Mouse (Mus musculus) MEL (cell line): ENCODE measurements around the gene Mrvi1. TPM values are rescaled to one million over a fixed set of nuclear protein-coding genes. Genes with fewer than 3 reads are reported as not detected.

ENCODE experiments used
- DNase-seq: peaks from one replicate; pipeline ENCODE4 v3.0.0; 2011; ENCODE audit warnings: low read depth, low spot score
- H3K27ac ChIP-seq: 2 replicates; pipeline ENCODE4 v1.5.1; 2012; ENCODE audit warnings: low read depth, mild to moderate bottlenecking, control low read depth, low read length, moderate library complexity; ENCODE audit not compliant: control insufficient read depth
- H3K27me3 ChIP-seq, 2 experiments: fragments of 150-350 bp in 1 of 2; sonication (generic) in 1 of 2; 2 replicates each; pipeline ENCODE4 v1.6.1; 2012; ENCODE audit warnings: low read length in 2 of 2, mild to moderate bottlenecking in 2 of 2, improper control_type of control experiment in 1 of 2, moderate library complexity in 1 of 2; ENCODE audit not compliant: insufficient read depth in 2 of 2, control insufficient read depth in 1 of 2
- H3K36me3 ChIP-seq, 2 experiments: 2 replicates each; pipeline ENCODE4 v1.6.1; 2012 to 2014; ENCODE audit warnings: low read length in 2 of 2, improper control_type of control experiment in 1 of 2, inconsistent platforms in 1 of 2, mild to moderate bottlenecking in 1 of 2; ENCODE audit not compliant: insufficient read depth in 2 of 2, control insufficient read depth in 1 of 2
- H3K4me1 ChIP-seq, 2 experiments: fragments of 150-350 bp in 1 of 2; sonication (generic) in 1 of 2; 2 replicates each; pipeline ENCODE4 v1.6.1; 2012; ENCODE audit warnings: low read length in 2 of 2, improper control_type of control experiment in 1 of 2, mild to moderate bottlenecking in 1 of 2; ENCODE audit not compliant: insufficient read depth in 2 of 2, control insufficient read depth in 1 of 2
- H3K4me3 ChIP-seq, 2 experiments: fragments of 150-350 bp in 1 of 2; sonication (generic) in 1 of 2; 2 replicates each; pipeline ENCODE4 v1.5.1; 2012; ENCODE audit warnings: low read depth in 2 of 2, low read length in 2 of 2, mild to moderate bottlenecking in 2 of 2, moderate library complexity in 2 of 2, control low read depth in 1 of 2, improper control_type of control experiment in 1 of 2; ENCODE audit not compliant: control insufficient read depth in 1 of 2, insufficient read depth in 1 of 2
- H3K79me2 ChIP-seq: 2 replicates; pipeline ENCODE4 v1.6.1; 2012; ENCODE audit warnings: mild to moderate bottlenecking, low read length, moderate library complexity; ENCODE audit not compliant: control insufficient read depth, poor library complexity, insufficient read depth
- H3K9ac ChIP-seq: 2 replicates; pipeline ENCODE4 v1.6.1; 2012; ENCODE audit warnings: low read depth, mild to moderate bottlenecking, control low read depth, low read length, moderate library complexity; ENCODE audit not compliant: control insufficient read depth, poor library complexity, severe bottlenecking
- H3K9me3 ChIP-seq: fragments of 150-350 bp; sonication (generic); replicated peaks from 2 replicates; pipeline ENCODE4 v1.6.1; 2012; ENCODE audit warnings: mild to moderate bottlenecking, low read length, improper control_type of control experiment, moderate library complexity; ENCODE audit not compliant: insufficient read depth
- CHD1 ChIP-seq: IDR thresholded peaks from 2 replicates; pipeline ENCODE4 v1.6.1; 2012; ENCODE audit warnings: low read depth, mild to moderate bottlenecking, inconsistent platforms, low read length, improper control_type of control experiment
- CTCF ChIP-seq, 3 experiments: IDR thresholded peaks in 2 of 3; conservative IDR thresholded peaks in 1 of 3; 2 replicates each; pipeline ENCODE4 v1.5.1; 2011 to 2012; ENCODE audit warnings: low read length in 3 of 3, low read depth in 2 of 3, mild to moderate bottlenecking in 2 of 3, improper control_type of control experiment in 1 of 3, inconsistent platforms in 1 of 3, mixed read lengths in 1 of 3, moderate library complexity in 1 of 3; ENCODE audit not compliant: control insufficient read depth in 1 of 3, insufficient read depth in 1 of 3, poor library complexity in 1 of 3, severe bottlenecking in 1 of 3
- ELF1 ChIP-seq: IDR thresholded peaks from 2 replicates; pipeline ENCODE4 v1.6.1; 2014; ENCODE audit warnings: low read depth, mild to moderate bottlenecking, inconsistent platforms, low read length, improper control_type of control experiment, moderate library complexity
- JUND ChIP-seq: IDR thresholded peaks from 2 replicates; pipeline ENCODE4 v1.6.1; 2011; ENCODE audit warnings: low read depth, mild to moderate bottlenecking, improper control_type of control experiment, low read length
- KAT2A ChIP-seq: conservative IDR thresholded peaks from 2 replicates; pipeline ENCODE4 v1.6.1; 2012; ENCODE audit warnings: low read depth, low read length, improper control_type of control experiment, inconsistent platforms
- MAFK ChIP-seq: IDR thresholded peaks from 2 replicates; pipeline ENCODE4 v1.6.1; 2011; ENCODE audit warnings: low read depth, mild to moderate bottlenecking, low read length, improper control_type of control experiment, borderline replicate concordance
- MAZ ChIP-seq: IDR thresholded peaks from 2 replicates; pipeline ENCODE4 v1.6.1; 2012; ENCODE audit warnings: low read depth, mild to moderate bottlenecking, inconsistent platforms, low read length, improper control_type of control experiment
- MEF2A ChIP-seq: IDR thresholded peaks from 2 replicates; pipeline ENCODE4 v1.6.1; 2014; ENCODE audit warnings: low read depth, mild to moderate bottlenecking, inconsistent platforms, low read length, improper control_type of control experiment; ENCODE audit not compliant: poor library complexity, insufficient replicate concordance, severe bottlenecking; ENCODE audit errors: extremely low read depth
- MXI1 ChIP-seq: IDR thresholded peaks from 2 replicates; pipeline ENCODE4 v1.6.1; 2011; ENCODE audit warnings: mild to moderate bottlenecking, low read depth, low read length, improper control_type of control experiment
- MYB ChIP-seq: IDR thresholded peaks from 2 replicates; pipeline ENCODE4 v1.6.1; 2011; ENCODE audit warnings: mild to moderate bottlenecking, low read depth, low read length, improper control_type of control experiment
- NELFE ChIP-seq: IDR thresholded peaks from 2 replicates; pipeline ENCODE4 v1.6.1; 2011; ENCODE audit warnings: low read depth, low read length, improper control_type of control experiment
- POLR2AphosphoS5 ChIP-seq: IDR thresholded peaks from 2 replicates; pipeline ENCODE4 v1.6.1; 2012; ENCODE audit warnings: low read depth, borderline replicate concordance, mild to moderate bottlenecking, inconsistent platforms, low read length, moderate library complexity, mixed read lengths
- RAD21 ChIP-seq: IDR thresholded peaks from 2 replicates; pipeline ENCODE4 v1.6.1; 2011; ENCODE audit warnings: mild to moderate bottlenecking, low read depth, low read length, improper control_type of control experiment
- TAL1 ChIP-seq: IDR thresholded peaks from 2 replicates; pipeline ENCODE4 v1.6.1; 2012; ENCODE audit warnings: mild to moderate bottlenecking, inconsistent platforms, low read length, moderate library complexity, mixed read lengths
- TCF12 ChIP-seq: IDR thresholded peaks from 2 replicates; pipeline ENCODE4 v1.6.1; 2014; ENCODE audit warnings: low read depth, mild to moderate bottlenecking, inconsistent platforms, low read length, improper control_type of control experiment, moderate library complexity
- USF1 ChIP-seq: IDR thresholded peaks from 2 replicates; pipeline ENCODE4 v1.6.1; 2014; ENCODE audit warnings: low read depth, mild to moderate bottlenecking, inconsistent platforms, low read length, improper control_type of control experiment, moderate library complexity
- ZKSCAN1 ChIP-seq: IDR thresholded peaks from 2 replicates; pipeline ENCODE4 v1.6.1; 2012; ENCODE audit warnings: low read depth, mild to moderate bottlenecking, inconsistent platforms, low read length, improper control_type of control experiment, moderate library complexity
- polyA plus RNA-seq, 2 experiments: library from polyadenylated mRNA; stranded (reverse) in 1 of 2; unstranded in 1 of 2; fragments of >175 nt in 1 of 2; fragments of >200 nt in 1 of 2; gene quantifications; 2 replicates each; pipeline versions ENCODE4 v1.2.1 to v1.2.4; 2012; ENCODE audit warnings: low replicate concordance in 2 of 2, low read depth in 1 of 2; ENCODE audit not compliant: insufficient read length in 2 of 2, insufficient read depth in 1 of 2, missing spikeins in 1 of 2
- total RNA-seq: library from RNA; depleted of rRNA; stranded (reverse); fragments of 300-350 nt; gene quantifications from 2 replicates; pipeline ENCODE4 v1.2.3, GENCODE M21; 2012

Mrvi1 gene
- total and polyA plus RNA-seq, 3 experiments = 0.19 to 0.92 TPM; not detected in 1

DNA sequence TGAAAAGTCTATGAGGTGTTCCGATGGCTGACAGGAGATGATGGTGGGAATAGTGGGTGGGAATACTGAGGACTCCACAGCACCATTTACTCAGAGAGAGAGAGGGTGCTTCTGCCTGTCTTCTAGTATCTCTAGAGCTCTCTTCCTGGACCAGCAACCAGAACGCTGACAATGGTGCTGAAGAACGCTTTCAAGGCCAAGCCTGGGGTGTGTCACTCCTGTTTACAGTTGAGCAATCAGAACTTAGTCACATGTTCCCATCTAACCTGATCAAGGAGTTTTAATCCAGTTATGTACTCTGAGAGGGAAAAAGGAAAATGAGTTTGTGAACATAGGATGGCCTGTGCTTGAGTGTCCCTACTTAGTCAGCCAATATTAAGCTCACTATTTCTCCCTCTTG is 116.2 kb downstream of the Mrvi1 start:
- no peak for TF ChIP-seq MAZ
- no peak for TF ChIP-seq ELF1
- no peak for TF ChIP-seq TCF12
- TF ChIP-seq MXI1 = no peak
- no peak for TF ChIP-seq CTCF (IDR thresholded peaks at IDR 0.05 in 2 of 3, conservative IDR thresholded peaks at IDR 0.05 in 1 of 3; ENCODE audit: control insufficient read depth in 1 of 3, insufficient read depth in 1 of 3, low read depth in 2 of 3, low read length in 3 of 3, poor library complexity in 1 of 3, severe bottlenecking in 1 of 3)
- no peak for TF ChIP-seq USF1
- no peak for TF ChIP-seq TAL1
- no peak for TF ChIP-seq POLR2AphosphoS5
- no peak for TF ChIP-seq KAT2A
- DNase-seq = no peak

GRCm38 (mm10) chr7:110865570-110865969 is 116.7 kb downstream of the Mrvi1 start:
- no peaks in the 10 kb centered on the region for H3K9me3 ChIP-seq
- TF ChIP-seq NELFE (no peak), MAZ (no peak), MYB (no peak), JUND (no peak), ZKSCAN1 (no peak), MEF2A (no peak), CHD1 (no peak), MXI1 (no peak), MAFK (no peak), RAD21 (no peak)
- TF ChIP-seq, all 39 proteins: peak for 0
- no peak for DNase-seq

More for the DNA sequence above, 116.2 kb downstream of the Mrvi1 start:
- no peak overlapping the region for H3K27ac ChIP-seq
- H3K9ac ChIP-seq = no peak overlapping the region
- no peaks in the 10 kb centered on the region for H3K4me1 ChIP-seq
- H3K27me3 ChIP-seq = peaks cover 3 to 4% of the 10 kb centered on the region in 2 experiments; a peak in 3 of 4 replicates
- H3K36me3 ChIP-seq = no peaks in the 10 kb centered on the region
- no peaks in the 10 kb centered on the region for H3K9me3 ChIP-seq
- H3K79me2 ChIP-seq = no peaks in the 10 kb centered on the region
- no peak overlapping the region for H3K4me3 ChIP-seq

More at GRCm38 (mm10) chr7:110865570-110865969, 116.7 kb downstream of the Mrvi1 start:
- Histone ChIP-seq H3K9ac (no peak overlapping the region), H3K4me3 (no peak overlapping the region), H3K27me3 (peaks cover 3 to 4% of the 10 kb centered on the region in 2 experiments; a peak in 3 of 4 replicates), H3K4me1 (no peaks in the 10 kb centered on the region), H3K27ac (no peak overlapping the region), H3K36me3 (no peaks in the 10 kb centered on the region; a peak in 1 of 4 replicates), H3K79me2 (no peaks in the 10 kb centered on the region)
